Mouse (Mus musculus) right cerebral cortex, postnatal 10 days (tissue): ENCODE measurements around the gene Cacng7.
A peak's percentile ranks its signal among the peaks of the same experiment; 100 is the strongest.
"Not testable (repeated sequence)": the region's sequence is repeated elsewhere in the genome, so short reads cannot be mapped to it uniquely, and the experiment has no call there.

Experiments used
- DNase-seq, 2 experiments: peaks; one replicate each; pipeline ENCODE4 v3.0.0; 2021; ENCODE audit warnings: low spot score in 2 of 2

Gene Cacng7

GRCm38 (mm10) chr7:3389444-3390412 is 57.0 kb downstream of the Cacng7 start:
- DNase-seq = peak; percentile 89 to 93

GRCm38 (mm10) chr7:3390413-3391080 is 57.8 kb downstream of the Cacng7 start, which contains the start of gene Cacng8:
Cacng8 (plus strand) TSS chr7:3390683.
- DNase-seq = peak in 1 of 2 experiments; percentile 54

- peak in 1 of 2 experiments; percentile 59 for DNase-seq
Observed at GRCm38 (mm10) chr7:3391081-3391451, 58.3 kb downstream of the Cacng7 start.

- DNase-seq = peak; percentile 67 to 68
Observed at GRCm38 (mm10) chr7:3391809-3392208, 59.1 kb downstream of the Cacng7 start.

GRCm38 (mm10) chr7:3397355-3397754 is 64.6 kb downstream of the Cacng7 start:
- no peak for DNase-seq

GRCm38 (mm10) chr7:3397797-3398196 is 65.0 kb downstream of the Cacng7 start:
- no peak for DNase-seq

- DNase-seq = not testable (repeated sequence)
Observed at GRCm38 (mm10) chr7:3398363-3398762, 65.6 kb downstream of the Cacng7 start.

GRCm38 (mm10) chr7:3399937-3400336 is 67.2 kb downstream of the Cacng7 start:
- DNase-seq = no peak

- DNase-seq = no peak
Observed at GRCm38 (mm10) chr7:3409729-3410520, 77.2 kb downstream of the Cacng7 start.

- DNase-seq = peak; percentile 77 to 88
Observed at GRCm38 (mm10) chr7:3411160-3411941, 78.6 kb downstream of the Cacng7 start.

- peak in 1 of 2 experiments; percentile 59 for DNase-seq
Observed at GRCm38 (mm10) chr7:3412036-3412435, 79.3 kb downstream of the Cacng7 start.

GRCm38 (mm10) chr7:3414888-3415287 is 82.1 kb downstream of the Cacng7 start:
- DNase-seq = peak; percentile 60 to 71

GRCm38 (mm10) chr7:3415378-3415777 is 82.6 kb downstream of the Cacng7 start:
- DNase-seq = peak; percentile 56 to 63
